Mouse (Mus musculus): Measurements from ENCODE around the gene Slitrk3. TPM values are rescaled to one million over a fixed set of nuclear protein-coding genes. Genes with fewer than 3 reads are reported as not detected.
A peak's percentile ranks its signal among the peaks of the same experiment; 100 is the strongest.
"Not testable (repeated sequence)": the region's sequence is repeated elsewhere in the genome, so short reads cannot be mapped to it uniquely, and the experiment has no call there.

Slitrk3 gene
- 10 to 100 TPM; 80.8 to 94.0 (median 87.9) TPM for total RNA-seq (2022)

- DNase-seq (ENCODE audit: low spot score in 2 of 2), result peak in 1 of 2 experiments; percentile 68
Observed at GRCm38 (mm10) chr3:73057197-73057811, at the start of gene Slitrk3. TSS of gene Slitrk3 (minus strand) at chr3:73057803.

- DNase-seq (ENCODE audit: low spot score in 2 of 2), result not testable (repeated sequence)
Observed at GRCm38 (mm10) chr3:73094445-73094844, 36.8 kb upstream of the Slitrk3 start.

- no peak for DNase-seq (ENCODE audit: low spot score in 2 of 2)
Observed at GRCm38 (mm10) chr3:73084620-73085019, 27.0 kb upstream of the Slitrk3 start.

- DNase-seq (ENCODE audit: low spot score in 2 of 2), result peak in 1 of 2 experiments; percentile 86
Observed at GRCm38 (mm10) chr3:73065823-73066755, 8.5 kb upstream of the Slitrk3 start.

GRCm38 (mm10) chr3:73058190-73058589 is 587 bp upstream of the Slitrk3 start:
- DNase-seq (ENCODE audit: low spot score in 2 of 2), result no peak

- no peak for DNase-seq (ENCODE audit: low spot score in 2 of 2)
Observed at GRCm38 (mm10) chr3:73056492-73057196, 959 bp downstream of the Slitrk3 start.

GRCm38 (mm10) chr3:73056044-73056438 is 1.6 kb downstream of the Slitrk3 start:
- no peak for DNase-seq (ENCODE audit: low spot score in 2 of 2)

- DNase-seq (ENCODE audit: low spot score in 2 of 2), result no peak
Observed at GRCm38 (mm10) chr3:73055399-73056043, 2.1 kb downstream of the Slitrk3 start.

GRCm38 (mm10) chr3:73053451-73053931 is 4.1 kb downstream of the Slitrk3 start:
- DNase-seq (ENCODE audit: low spot score in 2 of 2), result no peak

GRCm38 (mm10) chr3:73046248-73046647 is 11.4 kb downstream of the Slitrk3 start:
- DNase-seq (ENCODE audit: low spot score in 2 of 2), result no peak

GRCm38 (mm10) chr3:73042256-73042655 is 15.3 kb downstream of the Slitrk3 start:
- DNase-seq (ENCODE audit: low spot score in 2 of 2), result no peak

- DNase-seq (ENCODE audit: low spot score in 2 of 2), result no peak
Observed at GRCm38 (mm10) chr3:73006045-73006444, 51.6 kb downstream of the Slitrk3 start.

- DNase-seq (ENCODE audit: low spot score in 2 of 2), result no peak
Observed at GRCm38 (mm10) chr3:73002933-73003696, 54.5 kb downstream of the Slitrk3 start.

GRCm38 (mm10) chr3:72997517-72997916 is 60.1 kb downstream of the Slitrk3 start:
- DNase-seq (ENCODE audit: low spot score in 2 of 2), result no peak

Other genes with a start within 250 kb of the Slitrk3 start
- gene Sis, start 89.9 kb downstream of the Slitrk3 start, total RNA-seq (2022), result under 1 TPM in 1 of 4 experiments, not detected in 3; 0.18 TPM

Data from layer of hippocampus, adult 8-10 months (tissue).